Comparison of ENCODE assay signal across 10 mouse cellular contexts in the genomic region with DNA sequence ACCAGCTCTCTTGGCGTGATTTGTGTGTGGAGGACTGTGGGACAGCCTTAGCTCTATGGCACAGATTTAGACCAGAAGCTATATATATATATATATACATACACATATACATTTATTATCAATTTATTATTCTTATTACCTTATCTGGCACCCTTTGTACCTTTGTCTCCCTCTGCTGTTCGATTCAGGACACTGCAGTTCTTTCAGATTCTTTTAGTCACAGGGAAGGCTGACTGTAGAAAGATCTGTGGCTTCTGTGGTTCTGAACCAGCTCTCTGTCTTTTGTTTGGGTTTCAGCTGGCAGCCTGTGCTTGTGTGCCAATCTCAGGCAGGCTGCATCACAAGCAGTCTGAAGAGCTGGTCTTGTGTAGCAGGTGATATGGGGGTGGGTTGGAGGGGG.
A peak's percentile ranks its signal among the peaks of the same experiment; 100 is the strongest.
DNase-seq lines count a peak whose midpoint lies in the region; ATAC-seq and TF ChIP-seq lines count a peak whose summit lies in the region.
"Had no signal": no experiment of that assay in that cellular context is flagged by ENCODE, and none has a peak within 500 bp of the region (broad histone marks: within the 10 kb centered on the region; RNA-seq: fewer than 3 reads in every experiment).

No protein-coding gene starts in this region.

- no peak for TF ChIP-seq EP300 in lung, postnatal 0 days (IDR thresholded peaks at IDR 0.05)

- H3K4me3 ChIP-seq in forebrain, embryonic 14.5 days (ENCODE audit: low read depth, low read length) = no peak overlapping the region
- H3K4me3 ChIP-seq in forebrain, embryonic 10.5 days = no peak overlapping the region
- no peak overlapping the region for H3K4me3 ChIP-seq in lung, postnatal 0 days (ENCODE audit: low read depth, low read length)

- H3K4me1 ChIP-seq in forebrain, embryonic 14.5 days (ENCODE audit: control insufficient read depth, insufficient read depth, low read length) = no peaks in the 10 kb centered on the region
- no peaks in the 10 kb centered on the region for H3K4me1 ChIP-seq in forebrain, embryonic 10.5 days
- no peaks in the 10 kb centered on the region for H3K4me1 ChIP-seq in lung, postnatal 0 days (ENCODE audit: insufficient read depth, low read depth, low read length)

- peak; percentile 30 for DNase-seq in forebrain, embryonic 14.5 days (ENCODE audit: low spot score)
- DNase-seq in forebrain, embryonic 10.5 days (ENCODE audit: extremely low spot score, low spot score) = no peak
- DNase-seq in lung, postnatal 0 days (ENCODE audit: low spot score) = peak; percentile 24
- DNase-seq in lung, postnatal 10 days = no peak
- peak; percentile 57 for DNase-seq in retina, embryonic 14.5 days (ENCODE audit: low spot score)
- DNase-seq in c-Kit-positive CD71-positive TER-119-positive erythroid progenitor cells, embryonic 14.5 days (ENCODE audit: low spot score) = no peak
- DNase-seq in heart, postnatal 4 days = no peak
- DNase-seq: cerebellum, adult 18-20 months had no signal

- no peak overlapping the region for H3K9ac ChIP-seq in forebrain, embryonic 14.5 days (ENCODE audit: low read length)
- no peak overlapping the region for H3K9ac ChIP-seq in lung, postnatal 0 days (replicated peaks; ENCODE audit: low read depth)
- H3K9ac ChIP-seq: hindbrain, embryonic 14.5 days had no signal

- no peak overlapping the region for H3K27ac ChIP-seq in forebrain, embryonic 14.5 days (ENCODE audit: low read depth, low read length)
- H3K27ac ChIP-seq in forebrain, embryonic 10.5 days = no peak overlapping the region
- no peak overlapping the region for H3K27ac ChIP-seq in lung, postnatal 0 days (ENCODE audit: low read length)
- H3K27ac ChIP-seq: hindbrain, embryonic 14.5 days had no signal

- peak; percentile 54 for TF ChIP-seq CTCF in lung, postnatal 0 days (IDR thresholded peaks at IDR 0.05)

- no peaks in the 10 kb centered on the region for H3K9me3 ChIP-seq in forebrain, embryonic 14.5 days (replicated peaks; ENCODE audit: control insufficient read depth, low read length)
- H3K9me3 ChIP-seq in forebrain, embryonic 10.5 days = no peaks in the 10 kb centered on the region
- no peaks in the 10 kb centered on the region for H3K9me3 ChIP-seq in lung, postnatal 0 days (ENCODE audit: low read length)

- WGBS in forebrain, embryonic 14.5 days = 44% methylated on average over 2 of the region's 2 CpGs
- 40% methylated on average over 2 of the region's 2 CpGs for WGBS in forebrain, embryonic 10.5 days
- 41% methylated on average over 2 of the region's 2 CpGs for whole genome bisulfite sequencing in lung, postnatal 0 days

- no peak overlapping the region for H3K4me2 ChIP-seq in forebrain, embryonic 14.5 days (ENCODE audit: low read length)
- no peak overlapping the region for H3K4me2 ChIP-seq in lung, postnatal 0 days (replicated peaks; ENCODE audit: low read depth, low read length)
- H3K4me2 ChIP-seq: hindbrain, embryonic 14.5 days had no signal

- no peaks in the 10 kb centered on the region for H3K36me3 ChIP-seq in forebrain, embryonic 14.5 days (ENCODE audit: control insufficient read depth, insufficient read depth, low read length)
- H3K36me3 ChIP-seq in forebrain, embryonic 10.5 days (replicated peaks) = no peaks in the 10 kb centered on the region
- no peaks in the 10 kb centered on the region for H3K36me3 ChIP-seq in lung, postnatal 0 days (ENCODE audit: insufficient read depth, low read length)

- ATAC-seq in forebrain, embryonic 14.5 days = no peak
- no peak for ATAC-seq in lung, postnatal 0 days
- peak; percentile 80 for ATAC-seq in common myeloid progenitor, adult 5-6 weeks (replicated peaks; ENCODE audit: low read depth, poor library complexity, severe bottlenecking)

- H3K27me3 ChIP-seq in forebrain, embryonic 14.5 days (replicated peaks; ENCODE audit: control insufficient read depth, insufficient read depth, low read length) = no peaks in the 10 kb centered on the region
- H3K27me3 ChIP-seq in forebrain, embryonic 10.5 days (ENCODE audit: poor library complexity, severe bottlenecking) = no peaks in the 10 kb centered on the region
- no peaks in the 10 kb centered on the region for H3K27me3 ChIP-seq in lung, postnatal 0 days (replicated peaks; ENCODE audit: insufficient read depth, low read length)

Comparison
In these comparisons a context has a peak if more than half of its experiments do, and no peak if none do; other contexts are left out.
1. DNase-seq: peak in forebrain, embryonic 14.5 days (single experiment), lung, postnatal 0 days (single experiment) and retina, embryonic 14.5 days (single experiment); none in forebrain, embryonic 10.5 days (single experiment), lung, postnatal 10 days (single experiment), c-Kit-positive CD71-positive TER-119-positive erythroid progenitor cells, embryonic 14.5 days (single experiment) and heart, postnatal 4 days (single experiment).